Mouse (Mus musculus) testis, postnatal 14 days (tissue): ENCODE data around the gene Saa1.

Source experiments
- DNase-seq: peaks from one replicate; pipeline ENCODE4 v3.0.0; 2021; ENCODE audit warnings: low spot score

The Saa1 gene

DNA sequence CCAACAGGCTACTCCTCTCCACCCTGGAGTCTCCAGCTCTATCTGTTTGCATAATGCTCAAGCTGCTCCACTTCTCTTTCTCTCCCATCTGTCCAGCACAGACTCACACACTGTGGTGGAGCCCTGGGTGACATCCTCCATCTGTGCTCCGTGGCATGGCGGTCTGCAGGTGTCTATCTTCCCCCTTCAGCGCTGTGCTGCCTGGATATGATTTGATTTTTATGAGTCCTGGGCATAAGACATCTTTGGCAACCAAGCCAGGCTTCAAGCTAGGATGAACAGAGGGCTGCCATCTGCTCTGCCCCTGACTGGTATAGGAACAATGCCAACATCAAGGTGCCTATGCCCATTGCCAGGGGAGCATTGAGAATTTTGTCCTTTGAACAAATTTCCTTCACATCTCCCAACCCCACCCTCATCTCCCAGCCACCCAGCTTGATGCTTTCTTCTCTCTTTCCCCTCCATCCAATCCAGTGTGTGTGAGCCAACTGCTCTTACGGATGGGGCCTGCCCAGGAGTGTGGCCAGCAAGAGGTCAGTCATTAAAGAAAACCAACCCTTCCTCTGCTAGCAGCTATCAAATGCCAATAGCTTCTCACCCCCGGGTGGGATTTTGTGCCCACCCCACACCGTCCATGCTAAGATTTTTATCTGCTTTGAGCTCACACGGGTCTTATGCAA is 24.0 kb downstream of the Saa1 start:
- DNase-seq: no peak

DNA sequence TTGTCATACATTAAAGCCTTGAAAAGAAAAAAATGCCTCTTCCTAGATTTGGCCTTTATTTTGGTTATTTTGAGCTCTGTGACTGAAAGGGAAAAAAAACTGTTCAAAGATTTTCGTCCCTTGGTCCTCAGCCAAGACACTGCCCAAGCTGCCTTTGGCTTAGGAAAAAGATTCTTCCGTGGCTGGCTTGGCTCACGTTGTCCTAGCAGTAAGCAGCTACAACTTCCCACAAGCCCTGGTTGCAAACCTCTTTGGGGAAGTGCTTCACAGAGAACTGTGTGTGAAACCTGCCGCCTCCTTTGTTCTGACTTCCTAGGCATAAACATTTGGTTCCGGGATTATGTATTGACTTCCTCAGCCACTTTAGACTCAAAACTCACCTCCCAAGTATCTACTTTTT is 25.9 kb downstream of the Saa1 start:
- no peak for DNase-seq

DNA sequence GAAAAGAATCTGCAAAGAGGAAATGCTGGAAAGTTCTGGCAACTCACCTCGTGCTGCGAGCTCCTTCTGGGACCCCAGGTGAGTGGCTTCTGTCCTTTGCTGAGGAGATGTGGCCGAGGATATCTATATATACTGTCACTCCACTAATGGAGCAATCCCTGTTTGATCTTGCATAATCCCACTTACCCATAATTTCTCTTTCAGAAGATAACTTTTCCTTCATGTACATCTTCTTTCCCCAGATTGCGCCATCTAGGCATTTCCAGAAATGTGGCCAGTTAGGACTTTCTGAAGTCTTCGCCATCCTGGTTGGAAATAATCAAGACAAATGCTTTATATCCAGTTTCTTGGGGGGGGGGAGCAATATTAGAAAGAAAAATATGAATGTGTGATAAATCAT is 27.2 kb downstream of the Saa1 start, which contains the start of gene Saa3:
Saa3 (minus strand) TSS at position 101 of the 400 bp plus-strand sequence.
- no peak for DNase-seq

DNA sequence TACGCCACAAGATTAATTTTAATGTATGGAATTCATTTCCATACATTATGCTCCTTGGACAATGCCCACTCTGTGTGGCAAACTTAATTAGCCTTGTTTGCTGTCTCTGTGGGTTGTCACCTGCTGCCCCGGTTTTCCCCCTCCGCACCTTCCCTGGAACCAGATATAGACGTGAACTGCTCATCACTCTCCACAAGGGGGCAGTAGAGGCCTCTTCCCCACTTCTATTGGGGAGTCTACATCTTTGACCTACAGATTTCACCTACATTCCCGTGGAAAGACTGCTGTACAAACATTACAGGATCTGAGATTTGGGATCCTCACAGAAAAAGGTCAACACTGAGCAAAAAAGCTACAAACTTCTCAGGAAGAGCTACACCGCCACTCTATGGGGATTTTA is 28.3 kb downstream of the Saa1 start:
- peak; percentile 39 for DNase-seq

DNA sequence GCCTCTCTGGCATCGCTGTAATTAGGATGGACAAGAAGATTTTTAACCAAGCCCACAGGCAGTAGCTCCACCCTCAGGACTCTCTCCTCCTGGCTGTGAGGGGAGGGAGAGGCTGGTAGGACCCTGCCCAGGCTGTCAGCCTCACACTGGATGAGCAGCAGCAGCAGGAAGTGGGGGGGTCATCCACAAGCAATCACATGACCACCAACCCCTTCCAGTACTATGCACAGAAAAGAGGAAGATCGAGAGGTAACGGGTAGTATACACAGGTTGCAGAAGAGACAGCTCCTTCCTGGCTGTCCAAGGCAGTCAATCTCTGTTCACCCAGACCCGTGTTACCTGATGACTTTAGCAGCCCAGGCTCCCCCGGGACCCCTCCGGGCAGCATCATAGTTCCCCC is 30.5 kb downstream of the Saa1 start:
- no peak for DNase-seq

DNA sequence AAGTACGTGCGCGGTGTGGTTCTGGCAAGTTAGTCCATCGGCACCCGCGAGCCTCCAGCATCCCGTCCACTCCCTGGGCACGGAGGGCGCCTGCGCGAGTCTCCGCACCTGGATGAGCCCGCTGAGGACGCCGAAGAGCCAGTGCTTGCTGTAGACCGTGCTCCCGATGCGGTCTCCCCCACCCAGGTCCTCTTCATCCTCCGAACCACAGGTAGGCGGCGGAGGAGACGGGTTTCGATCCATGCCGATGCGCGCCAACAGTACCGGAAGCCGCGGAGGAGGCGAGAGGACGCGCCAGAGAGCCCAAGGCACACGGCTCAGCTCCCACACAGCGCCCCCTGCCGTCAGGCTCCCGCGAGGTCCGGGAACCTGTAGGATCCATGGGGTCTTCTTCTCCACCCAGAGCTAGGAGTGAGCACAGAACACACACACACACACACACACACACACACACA is 32.4 kb downstream of the Saa1 start, which contains the start of gene Saal1:
Saal1 (minus strand) TSS at position 291 of the 455 bp plus-strand sequence.
- DNase-seq: peak; percentile 87

DNA sequence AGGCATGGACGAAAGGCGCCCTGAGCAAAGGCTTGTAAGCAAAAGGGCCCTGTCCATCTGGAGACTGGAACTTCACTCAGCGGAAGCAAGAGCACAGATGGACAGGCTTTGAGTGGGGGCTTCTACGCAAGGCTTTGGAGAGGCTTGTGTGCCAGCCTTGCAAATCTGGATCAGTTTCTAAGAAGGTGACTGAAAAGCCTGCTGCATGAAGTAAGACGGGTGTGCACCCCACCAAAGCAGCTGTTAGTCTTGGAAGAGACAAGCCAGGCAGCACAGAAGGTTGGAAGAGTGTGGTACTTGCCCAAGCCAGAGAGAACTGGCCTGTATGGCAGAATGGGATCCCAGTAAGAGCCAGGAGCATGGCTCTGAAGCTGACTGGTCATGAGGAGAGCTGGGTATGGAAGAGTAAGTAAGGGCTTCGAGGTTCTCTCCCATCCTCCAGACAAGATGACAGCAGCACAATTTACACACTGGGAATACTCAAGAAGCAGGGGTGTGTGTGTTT is 42.2 kb downstream of the Saa1 start:
- no peak for DNase-seq

DNA sequence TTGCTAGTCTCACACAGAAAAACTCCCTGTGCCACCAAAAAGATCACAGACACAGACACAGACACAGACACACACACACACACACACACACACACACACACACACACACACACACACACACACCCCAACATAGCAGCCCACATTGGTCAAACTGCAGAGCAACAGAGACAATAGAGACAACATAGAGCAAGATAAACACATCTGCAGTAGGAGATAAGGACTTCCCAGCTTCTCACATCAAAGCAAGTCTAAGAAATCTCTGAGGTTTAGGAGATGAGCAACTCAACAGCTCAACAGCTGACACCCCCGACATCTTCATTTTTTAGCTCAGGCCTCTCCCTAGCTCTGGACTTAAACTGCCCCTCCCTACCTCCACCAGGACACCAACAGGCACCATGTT is 46.0 kb downstream of the Saa1 start:
- DNase-seq: no peak
